Mouse (Mus musculus) granulocyte monocyte progenitor cell, adult 5-6 weeks (primary cell): ENCODE data around the gene Smr3a. TPM values are rescaled to one million over a fixed set of nuclear protein-coding genes. Genes with fewer than 3 reads are reported as not detected.

Experiments used
- ATAC-seq: replicated peaks from 2 replicates; pipeline ENCODE4 v1.8.0; 2016; ENCODE audit warnings: mild to moderate bottlenecking, moderate TSS enrichment, inconsistent platforms; ENCODE audit not compliant: poor library complexity, severe bottlenecking
- total RNA-seq, 2 experiments: library from RNA; stranded (forward) in 1 of 2; stranded (reverse) in 1 of 2; fragments of 200-712, 200-1000 nt in 1 of 2; fragments of >200 nt in 1 of 2; fragmentation: Nextera tagmentation in 1 of 2; gene quantifications; 2 replicates each; pipeline ENCODE4 v1.2.3; 2014 to 2017

Smr3a gene
- total RNA-seq (2014; fragmentation: Nextera tagmentation) (not detected in 2 replicates), total RNA-seq (2017) (not detected in 2 replicates)

DNA sequence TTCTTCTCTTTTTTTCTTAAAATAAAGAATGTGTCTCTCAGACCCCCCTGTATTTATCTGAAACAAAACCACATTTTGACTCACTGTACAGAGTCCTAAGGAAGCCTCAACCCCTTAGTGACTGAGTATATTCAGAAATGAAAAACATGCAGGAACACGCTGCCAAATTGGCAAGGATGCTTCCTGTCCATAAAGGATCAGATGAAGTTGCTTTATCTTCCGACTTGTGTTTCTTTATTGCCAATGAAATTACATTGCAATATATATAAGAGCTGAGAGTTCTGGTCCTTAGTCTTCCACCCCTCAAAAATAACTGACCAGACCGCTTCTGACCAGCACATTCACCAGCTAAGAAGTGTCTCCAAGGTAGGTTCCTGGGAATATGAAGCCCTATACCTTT, at the start of gene Smr3a:
TSS of gene Smr3a (plus strand) at position 301 of the 400 bp plus-strand sequence.
- ATAC-seq: no peak

DNA sequence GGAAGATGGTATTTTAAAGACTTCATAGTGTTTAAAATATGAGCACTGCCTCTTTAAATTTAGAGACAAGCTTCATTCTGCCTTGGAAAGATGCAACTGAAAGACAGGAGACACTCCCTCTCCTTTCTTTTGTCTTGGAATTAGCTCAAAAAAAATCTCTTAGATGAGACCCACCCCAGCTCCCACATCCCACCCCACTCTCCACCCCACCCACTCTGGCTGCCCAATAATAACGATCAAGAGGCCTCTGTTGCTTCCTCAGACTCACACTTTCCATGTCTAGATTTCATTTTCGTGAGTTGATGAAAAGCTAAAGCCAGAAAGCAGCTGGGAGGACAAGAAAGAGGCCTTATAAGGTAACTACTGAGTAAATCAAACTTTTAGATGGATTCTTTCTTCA, 33.1 kb upstream of the Smr3a start, which contains the start of the genes 2310003L06Rik and Gm28434:
TSS of gene 2310003L06Rik (plus strand) at position 259 of the 400 bp plus-strand sequence.
TSS of gene Gm28434 (plus strand) at position 317 of the 400 bp plus-strand sequence.
- ATAC-seq: no peak

DNA sequence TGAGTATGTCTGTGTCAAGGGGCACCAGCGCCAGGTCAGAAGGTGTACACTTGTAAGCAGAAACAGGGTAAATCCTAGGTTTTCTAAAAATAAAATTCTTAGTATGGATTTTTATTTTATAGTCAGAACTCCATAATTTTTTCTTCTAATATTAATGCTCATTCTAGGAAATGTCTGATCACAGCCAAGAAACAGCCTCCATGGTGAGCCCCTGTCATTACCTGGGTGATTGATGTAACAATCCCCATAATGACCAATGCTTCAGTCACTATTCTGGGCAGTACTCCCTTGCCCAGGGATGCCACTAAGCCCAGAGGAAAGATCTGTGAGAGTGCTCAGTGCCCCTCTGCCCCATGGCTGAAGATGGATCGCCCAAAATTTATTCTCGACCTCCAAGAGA, 23.2 kb upstream of the Smr3a start, which contains the start of gene Cabs1:
TSS of gene Cabs1 (plus strand) at position 301 of the 400 bp plus-strand sequence.
- no peak for ATAC-seq

DNA sequence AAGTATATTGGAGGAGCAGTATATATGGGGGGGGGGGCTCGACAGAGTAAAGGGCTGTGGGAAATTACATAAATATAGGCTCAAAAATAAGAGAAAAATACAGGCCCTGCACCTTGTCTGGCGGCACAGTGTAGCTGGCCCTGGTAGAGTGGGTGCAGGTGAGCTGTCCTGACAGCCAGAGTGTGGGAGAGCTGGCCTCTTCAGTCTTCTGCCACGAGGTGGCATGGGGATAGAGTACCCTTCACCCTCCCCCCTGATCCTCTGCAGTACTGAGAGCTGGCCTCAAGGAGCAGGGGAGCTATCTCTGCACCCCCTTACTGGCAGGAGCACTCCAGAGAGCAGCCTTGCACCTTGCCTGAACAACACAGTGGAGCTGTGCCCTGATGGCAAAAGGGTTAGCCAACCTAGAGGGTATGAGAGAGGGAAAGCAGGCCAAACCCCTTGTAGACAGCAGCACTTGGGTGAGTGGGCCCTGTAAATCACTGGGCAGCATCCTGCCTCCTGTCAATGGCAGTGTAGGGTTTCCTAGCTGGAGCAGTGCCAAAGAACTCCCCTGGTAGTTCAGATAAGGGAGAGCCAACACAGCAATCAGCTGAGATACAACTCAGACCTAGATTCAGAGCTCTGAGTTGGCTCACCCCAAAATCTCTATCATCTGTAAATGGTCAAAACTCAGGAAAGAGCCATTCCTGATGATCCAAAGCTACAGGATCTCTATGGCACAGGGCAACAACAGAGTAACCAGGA, 19.7 kb upstream of the Smr3a start:
- ATAC-seq: no peak

DNA sequence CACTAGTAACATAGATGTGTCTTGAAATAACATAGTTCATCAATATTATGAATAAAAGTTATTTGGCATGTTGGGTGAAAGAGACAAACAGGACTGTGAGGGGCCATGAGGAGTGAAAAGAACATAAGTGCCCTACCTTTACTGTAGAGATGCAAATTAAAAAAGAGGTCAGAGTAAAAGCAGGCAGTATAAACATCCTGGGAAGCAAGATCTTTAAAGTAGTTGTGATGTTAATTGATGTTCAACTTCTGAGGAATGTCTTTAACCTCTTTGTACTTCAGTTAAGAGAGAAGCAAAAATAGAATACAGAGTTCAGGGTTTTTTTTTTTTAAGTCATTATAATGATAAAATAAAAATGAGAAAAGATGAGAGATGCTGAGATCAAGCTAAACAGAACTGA, 2.9 kb downstream of the Smr3a start:
- ATAC-seq: no peak

Other genes starting within 250 kb of the Smr3a start
- not detected in 2 replicates for gene Csn1s2a, start 228.0 kb upstream of the Smr3a start, total RNA-seq (2014; fragmentation: Nextera tagmentation)
- gene Csn1s2a, start 228.0 kb upstream of the Smr3a start, total RNA-seq (2017): not detected in 2 replicates
- gene Csn1s2b, start 194.5 kb upstream of the Smr3a start, total RNA-seq (2014; fragmentation: Nextera tagmentation): not detected in 2 replicates
- not detected in 2 replicates for gene Csn1s2b, start 194.5 kb upstream of the Smr3a start, total RNA-seq (2017)
- gene Prr27, start 176.9 kb upstream of the Smr3a start, total RNA-seq (2014; fragmentation: Nextera tagmentation): not detected in 2 replicates
- not detected in 2 replicates for gene Prr27, start 176.9 kb upstream of the Smr3a start, total RNA-seq (2017)
- gene Odam, start 117.5 kb upstream of the Smr3a start, total RNA-seq (2014; fragmentation: Nextera tagmentation): not detected in 2 replicates
- not detected in 2 replicates for gene Odam, start 117.5 kb upstream of the Smr3a start, total RNA-seq (2017)
- gene Csn3, start 77.0 kb upstream of the Smr3a start, total RNA-seq (2014; fragmentation: Nextera tagmentation): not detected in 2 replicates
- not detected in 2 replicates for gene Csn3, start 77.0 kb upstream of the Smr3a start, total RNA-seq (2017)
- not detected in 2 replicates for gene 2310003L06Rik, start 33.1 kb upstream of the Smr3a start, total RNA-seq (2014; fragmentation: Nextera tagmentation)
- gene 2310003L06Rik, start 33.1 kb upstream of the Smr3a start, total RNA-seq (2017): not detected in 2 replicates
- gene Gm28434, start 33.0 kb upstream of the Smr3a start, total RNA-seq (2014; fragmentation: Nextera tagmentation): not detected in 2 replicates
- gene Gm28434, start 33.0 kb upstream of the Smr3a start, total RNA-seq (2017): not detected in 2 replicates
- not detected in 2 replicates for gene Cabs1, start 23.1 kb upstream of the Smr3a start, total RNA-seq (2014; fragmentation: Nextera tagmentation)
- gene Cabs1, start 23.1 kb upstream of the Smr3a start, total RNA-seq (2017): not detected in 2 replicates
- not detected in 2 replicates for gene Smr2, start 84.0 kb downstream of the Smr3a start, total RNA-seq (2014; fragmentation: Nextera tagmentation)
- not detected in 2 replicates for gene Smr2, start 84.0 kb downstream of the Smr3a start, total RNA-seq (2017)
- gene Gm11116, start 109.0 kb downstream of the Smr3a start, total RNA-seq (2014; fragmentation: Nextera tagmentation): not detected in 2 replicates
- not detected in 2 replicates for gene Gm11116, start 109.0 kb downstream of the Smr3a start, total RNA-seq (2017)
- not detected in 2 replicates for gene Gm11115, start 151.6 kb downstream of the Smr3a start, total RNA-seq (2014; fragmentation: Nextera tagmentation)
- gene Gm11115, start 151.6 kb downstream of the Smr3a start, total RNA-seq (2017): not detected in 2 replicates